Mouse (Mus musculus): Measurements from ENCODE around the gene Zc3h14. TPM values are rescaled to one million over a fixed set of nuclear protein-coding genes. Genes with fewer than 3 reads are reported as not detected.

The Zc3h14 gene
- 96.3 and 105 TPM in 2 replicates for polyA plus RNA-seq (2015; fragmentation: Nextera tagmentation; extraction: Ambion mirVana)

DNA sequence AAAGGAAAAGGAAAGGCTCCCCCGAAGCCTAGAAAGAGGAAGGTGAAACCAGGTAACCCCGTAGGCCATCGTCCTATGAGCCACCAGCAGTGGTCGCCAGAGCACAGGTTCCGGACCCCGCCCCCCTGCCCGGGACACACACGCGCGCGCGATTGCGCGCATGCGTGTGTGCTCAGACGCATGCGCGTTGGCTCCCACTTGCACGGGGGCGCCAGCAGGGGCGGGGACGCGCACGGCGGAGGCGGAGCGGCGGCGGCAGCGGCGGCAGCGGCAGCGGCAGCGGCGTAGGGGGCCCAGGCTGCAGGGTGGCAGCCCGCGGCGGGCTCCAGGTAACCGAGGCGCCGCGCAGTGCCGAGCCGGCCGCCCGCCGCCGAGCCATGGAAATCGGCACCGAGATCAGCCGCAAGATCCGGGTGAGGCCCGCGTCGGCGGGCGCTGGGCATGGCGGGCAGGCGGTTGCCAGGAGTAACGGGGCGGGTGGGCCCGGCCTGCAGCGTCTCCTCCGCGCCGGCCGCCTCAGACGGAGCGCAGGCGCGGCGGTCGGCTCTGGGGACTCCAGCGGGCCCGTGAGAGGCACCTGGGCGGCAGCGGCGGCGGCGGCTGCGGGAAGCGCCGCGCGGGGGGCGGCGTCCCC, at the start of gene Zc3h14:
TSS of gene Zc3h14 (plus strand) at position 219 of the 634 bp plus-strand sequence.
- H3K36me3 ChIP-seq = no peaks in the 10 kb centered on the region
- WGBS = under 1% methylated on average over 83 of the region's 87 CpGs
- ATAC-seq (ENCODE audit: low FRiP score) = peak; percentile 90

DNA sequence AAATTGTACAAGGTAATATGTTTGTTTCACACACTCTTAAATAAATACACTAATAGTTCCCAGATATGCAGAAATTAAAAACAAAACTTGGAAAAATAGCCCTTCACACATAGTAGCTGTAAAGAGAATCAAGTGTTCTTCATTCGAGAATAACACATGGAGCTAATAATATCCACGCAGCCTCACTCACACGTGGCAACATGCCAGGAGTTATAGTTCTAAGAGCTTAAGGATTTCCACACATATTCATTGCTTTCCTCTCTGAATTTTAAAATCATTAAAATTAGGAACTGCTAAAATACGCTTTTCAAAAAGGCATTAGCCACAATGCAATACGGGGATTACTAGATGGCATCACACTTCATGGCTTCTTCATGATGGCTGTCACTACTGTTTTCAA, 49.6 kb upstream of the Zc3h14 start:
- Histone ChIP-seq H3K27ac (replicated peaks) (no peak overlapping the region), H3K9me3 (replicated peaks) (no peaks in the 10 kb centered on the region), H3K36me3 (no peaks in the 10 kb centered on the region), H3K4me2 (no peak overlapping the region), H3K4me1 (no peaks in the 10 kb centered on the region), H3K9ac (replicated peaks) (no peak overlapping the region), H3K4me3 (replicated peaks) (no peak overlapping the region), H3K27me3 (replicated peaks) (no peaks in the 10 kb centered on the region)
- WGBS = 81% methylated on average over 5 of the region's 5 CpGs
- no peak for ATAC-seq (ENCODE audit: low FRiP score)

More for the DNA sequence above, at the start of gene Zc3h14:
- H3K9me3 ChIP-seq (replicated peaks) = no peaks in the 10 kb centered on the region
- H3K4me2 ChIP-seq = peak within 1 kb of the TSS; percentile 64
- H3K4me1 ChIP-seq = peaks cover 32% of the 10 kb centered on the region
- peak within 1 kb of the TSS; percentile 95 for H3K27ac ChIP-seq (replicated peaks)
- peak within 1 kb of the TSS; percentile 94 for H3K4me3 ChIP-seq (replicated peaks)
- H3K27me3 ChIP-seq (replicated peaks) = no peaks in the 10 kb centered on the region
- H3K9ac ChIP-seq (replicated peaks) = peak within 1 kb of the TSS; percentile 91

DNA sequence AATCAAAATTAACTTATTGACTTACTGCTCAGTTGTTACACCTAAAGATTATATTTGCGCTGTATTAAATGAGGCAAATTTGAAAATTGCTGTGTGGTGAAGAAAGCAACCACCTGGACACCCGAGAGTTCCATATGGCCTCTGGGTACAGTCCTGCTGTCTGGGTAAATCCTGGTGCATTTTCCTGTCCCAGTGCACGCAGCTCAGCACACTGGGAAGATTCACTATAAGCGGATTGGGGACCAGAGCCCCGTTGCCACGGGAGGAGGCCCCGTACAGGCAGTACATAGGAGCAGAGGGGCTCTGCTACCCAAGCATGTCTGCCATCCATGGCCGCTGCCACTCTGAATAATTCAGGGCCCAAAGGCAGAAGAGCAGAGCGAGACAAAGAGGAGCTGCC, 45.2 kb upstream of the Zc3h14 start:
- Histone ChIP-seq H3K4me2 (no peak overlapping the region), H3K9ac (replicated peaks) (no peak overlapping the region), H3K36me3 (no peaks in the 10 kb centered on the region), H3K27me3 (replicated peaks) (no peaks in the 10 kb centered on the region), H3K27ac (replicated peaks) (no peak overlapping the region), H3K9me3 (replicated peaks) (no peaks in the 10 kb centered on the region), H3K4me3 (replicated peaks) (no peak overlapping the region), H3K4me1 (no peaks in the 10 kb centered on the region)
- no peak for ATAC-seq (ENCODE audit: low FRiP score)
- WGBS = 77% methylated on average over 9 of the region's 9 CpGs

DNA sequence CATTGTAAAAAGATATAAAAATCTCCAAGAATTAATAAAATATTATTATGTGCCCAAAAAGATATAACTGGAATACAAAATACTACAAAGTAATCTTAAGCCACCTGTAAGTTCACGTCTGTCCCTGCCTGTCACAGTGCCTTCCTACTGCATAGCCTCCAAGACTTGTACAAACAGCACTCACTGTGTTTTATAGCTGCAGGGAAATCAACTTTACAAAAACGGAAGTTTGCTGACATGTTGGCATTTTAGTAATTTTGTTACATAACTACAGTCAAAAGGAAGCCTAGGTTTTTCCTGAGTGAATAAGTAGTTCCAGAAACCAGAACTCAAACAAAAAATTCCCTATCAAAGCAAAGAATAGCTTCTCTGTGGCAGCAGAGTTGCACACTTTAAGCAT, 43.2 kb upstream of the Zc3h14 start:
- no peak for ATAC-seq (ENCODE audit: low FRiP score)
- WGBS = 74% methylated on average over 2 of the region's 2 CpGs
- Histone ChIP-seq H3K9me3 (replicated peaks) (no peaks in the 10 kb centered on the region), H3K27ac (replicated peaks) (no peak overlapping the region), H3K4me1 (no peaks in the 10 kb centered on the region), H3K4me2 (no peak overlapping the region), H3K27me3 (replicated peaks) (no peaks in the 10 kb centered on the region), H3K4me3 (replicated peaks) (no peak overlapping the region), H3K36me3 (no peaks in the 10 kb centered on the region), H3K9ac (replicated peaks) (no peak overlapping the region)

DNA sequence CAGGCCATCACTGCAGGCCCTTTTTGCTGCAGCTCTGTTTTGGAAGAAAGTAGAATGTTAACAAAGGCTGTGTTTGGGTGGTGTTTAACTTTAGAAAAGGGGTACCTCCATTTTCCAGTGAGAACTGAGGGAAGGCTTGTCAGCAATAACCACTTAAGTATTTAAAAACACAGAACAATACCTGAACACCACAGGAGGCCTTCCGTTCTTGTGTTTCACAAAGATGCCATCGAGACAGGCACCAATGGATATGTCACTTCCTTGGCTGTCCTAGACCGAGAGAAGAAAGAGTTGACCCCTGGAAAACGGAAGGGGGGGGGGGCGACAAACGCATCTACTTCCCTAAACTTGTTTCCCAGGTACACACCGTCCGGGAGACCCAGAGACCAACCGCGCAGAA, 42.8 kb upstream of the Zc3h14 start:
- no peak overlapping the region for H3K4me2 ChIP-seq
- no peaks in the 10 kb centered on the region for H3K4me1 ChIP-seq
- H3K27me3 ChIP-seq (replicated peaks) = no peaks in the 10 kb centered on the region
- no peaks in the 10 kb centered on the region for H3K36me3 ChIP-seq
- H3K4me3 ChIP-seq (replicated peaks) = no peak overlapping the region
- H3K9me3 ChIP-seq (replicated peaks) = no peaks in the 10 kb centered on the region
- ATAC-seq (ENCODE audit: low FRiP score) = no peak
- no peak overlapping the region for H3K9ac ChIP-seq (replicated peaks)
- H3K27ac ChIP-seq (replicated peaks) = no peak overlapping the region
- 78% methylated on average over 10 of the region's 10 CpGs for WGBS

DNA sequence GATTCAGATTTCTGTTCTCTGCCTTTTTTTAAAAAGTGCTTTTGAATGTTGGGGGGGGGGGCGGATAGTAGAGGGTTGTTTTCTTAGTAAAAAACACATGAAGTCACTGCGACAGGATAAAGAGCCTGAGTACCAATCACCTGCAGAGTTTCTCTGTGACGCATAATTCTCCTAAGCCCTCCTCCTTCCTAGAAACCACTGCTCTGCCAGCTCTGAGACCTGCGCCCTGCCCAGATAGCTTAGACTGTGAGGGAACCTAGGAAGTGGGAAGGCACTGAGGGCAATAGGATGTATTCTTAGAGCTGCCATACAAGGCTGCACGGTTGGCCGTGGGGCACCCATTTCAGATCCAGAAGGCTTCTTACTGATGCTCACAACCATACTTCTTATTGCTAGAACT, 33.9 kb upstream of the Zc3h14 start:
- Histone ChIP-seq H3K9ac (replicated peaks) (no peak overlapping the region), H3K27ac (replicated peaks) (no peak overlapping the region), H3K27me3 (replicated peaks) (no peaks in the 10 kb centered on the region), H3K4me1 (no peaks in the 10 kb centered on the region), H3K4me3 (replicated peaks) (no peak overlapping the region), H3K4me2 (no peak overlapping the region), H3K9me3 (replicated peaks) (no peaks in the 10 kb centered on the region), H3K36me3 (no peaks in the 10 kb centered on the region)
- no peak for ATAC-seq (ENCODE audit: low FRiP score)
- WGBS = 75% methylated on average over 6 of the region's 6 CpGs

DNA sequence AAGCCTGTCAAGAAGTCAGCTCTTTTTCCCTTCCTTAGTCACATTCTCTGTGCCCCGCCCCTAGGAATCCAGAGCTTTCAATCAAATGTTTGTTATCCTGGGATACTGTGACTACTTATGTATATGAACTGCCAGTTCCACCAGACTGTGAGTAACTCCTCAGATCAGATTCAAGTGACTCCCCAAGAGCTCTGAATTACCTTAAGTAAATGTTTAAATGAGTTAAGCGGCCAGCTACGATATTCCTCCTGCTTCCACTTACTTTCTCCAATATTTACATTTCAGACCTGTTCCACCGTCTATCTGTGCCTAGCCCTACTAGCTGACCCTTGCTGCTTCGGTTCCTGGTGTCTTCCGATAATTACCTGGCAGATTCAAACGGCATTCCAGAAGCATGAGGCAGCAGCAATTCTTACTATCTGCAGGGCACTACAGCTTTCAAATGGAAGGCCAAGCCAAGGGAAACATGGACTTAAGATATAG, 33.1 kb upstream of the Zc3h14 start:
- no peaks in the 10 kb centered on the region for H3K36me3 ChIP-seq
- no peak overlapping the region for H3K9ac ChIP-seq (replicated peaks)
- no peak overlapping the region for H3K27ac ChIP-seq (replicated peaks)
- H3K27me3 ChIP-seq (replicated peaks) = no peaks in the 10 kb centered on the region
- H3K4me1 ChIP-seq = no peaks in the 10 kb centered on the region
- whole genome bisulfite sequencing = 78% methylated on average over 7 of the region's 7 CpGs
- no peak for ATAC-seq (ENCODE audit: low FRiP score)
- no peak overlapping the region for H3K4me3 ChIP-seq (replicated peaks)
- H3K9me3 ChIP-seq (replicated peaks) = no peaks in the 10 kb centered on the region
- H3K4me2 ChIP-seq = no peak overlapping the region

DNA sequence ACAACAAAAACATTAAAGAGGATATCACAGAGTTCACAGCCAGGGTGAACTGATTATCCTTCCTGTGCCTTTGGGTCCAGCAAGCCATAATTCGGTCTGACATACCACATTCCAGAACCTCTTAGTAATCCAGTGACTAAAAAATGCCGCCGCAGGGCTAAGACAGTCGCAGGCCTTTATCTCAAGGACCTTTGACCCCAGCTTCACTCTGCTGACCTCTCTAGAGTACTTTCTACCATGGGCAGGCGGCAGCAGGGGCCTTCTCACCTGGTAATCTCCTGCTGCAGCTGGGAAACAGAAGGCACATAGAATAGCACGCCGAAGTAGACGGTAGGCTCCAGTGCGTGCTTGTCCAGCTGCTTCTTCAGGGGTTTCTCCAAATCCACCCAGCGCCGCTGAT, 32.0 kb upstream of the Zc3h14 start:
- no peak overlapping the region for H3K4me2 ChIP-seq
- H3K27ac ChIP-seq (replicated peaks) = no peak overlapping the region
- no peaks in the 10 kb centered on the region for H3K36me3 ChIP-seq
- no peak overlapping the region for H3K4me3 ChIP-seq (replicated peaks)
- no peaks in the 10 kb centered on the region for H3K9me3 ChIP-seq (replicated peaks)
- H3K9ac ChIP-seq (replicated peaks) = no peak overlapping the region
- ATAC-seq (ENCODE audit: low FRiP score) = no peak
- H3K27me3 ChIP-seq (replicated peaks) = no peaks in the 10 kb centered on the region
- no peaks in the 10 kb centered on the region for H3K4me1 ChIP-seq
- 59% methylated on average over 11 of the region's 11 CpGs for WGBS

DNA sequence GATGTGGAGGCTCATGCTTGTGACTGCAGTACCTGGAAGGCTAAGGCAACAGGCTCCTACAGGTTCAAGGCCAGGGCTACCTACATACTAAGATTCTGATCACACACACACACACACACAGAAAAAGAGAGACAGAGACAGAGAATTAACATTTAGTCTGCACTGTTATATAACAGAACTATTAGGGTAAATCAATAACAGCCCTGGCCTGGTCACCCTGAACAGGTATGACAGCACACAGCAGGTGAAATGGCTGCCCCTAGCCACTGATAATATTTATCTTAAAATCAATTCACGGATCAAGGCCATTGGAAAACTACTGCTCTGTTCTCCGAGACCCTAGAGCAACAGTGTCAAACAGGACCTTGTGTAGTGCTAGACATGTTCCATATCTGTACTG, 30.6 kb upstream of the Zc3h14 start:
- Histone ChIP-seq H3K9ac (replicated peaks) (no peak overlapping the region), H3K36me3 (no peaks in the 10 kb centered on the region), H3K4me2 (no peak overlapping the region), H3K27ac (replicated peaks) (no peak overlapping the region), H3K4me1 (peaks cover 6% of the 10 kb centered on the region; the same call in 1 of the 2 replicates), H3K9me3 (replicated peaks) (no peaks in the 10 kb centered on the region), H3K27me3 (replicated peaks) (no peaks in the 10 kb centered on the region), H3K4me3 (replicated peaks) (no peak overlapping the region)
- no peak for ATAC-seq (ENCODE audit: low FRiP score)
- WGBS = 89% methylated on average over 2 of the region's 2 CpGs

DNA sequence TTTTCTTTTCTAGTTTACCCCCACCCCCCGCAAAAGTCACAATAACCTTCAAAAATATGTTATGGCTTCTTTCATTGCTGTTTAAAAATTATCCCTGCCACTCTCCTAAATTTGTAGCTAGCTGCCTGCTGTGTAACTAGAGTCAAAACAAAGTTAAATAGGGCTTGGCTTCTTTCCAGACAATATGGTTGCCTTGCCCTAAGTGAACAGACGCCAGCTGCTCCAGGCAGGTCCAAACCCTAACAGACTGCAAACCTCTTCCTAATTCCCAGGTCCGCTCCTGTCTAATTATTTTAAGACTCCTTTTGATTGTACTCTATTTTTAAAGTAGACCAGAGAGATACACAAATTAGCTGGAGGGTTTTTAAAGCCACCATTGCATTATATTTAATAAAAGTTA, 26.1 kb upstream of the Zc3h14 start:
- Histone ChIP-seq H3K36me3 (no peaks in the 10 kb centered on the region), H3K9me3 (replicated peaks) (no peaks in the 10 kb centered on the region), H3K4me1 (peaks cover 6% of the 10 kb centered on the region; the same call in 1 of the 2 replicates), H3K9ac (replicated peaks) (no peak overlapping the region), H3K4me3 (replicated peaks) (no peak overlapping the region), H3K27me3 (replicated peaks) (no peaks in the 10 kb centered on the region), H3K27ac (replicated peaks) (peak overlapping the region; percentile 45; the same call in 1 of the 2 replicates), H3K4me2 (no peak overlapping the region)
- 38% methylated on average over 3 of the region's 3 CpGs for WGBS
- peak; percentile 45; the same call in 1 of the 2 replicates for ATAC-seq (ENCODE audit: low FRiP score)

DNA sequence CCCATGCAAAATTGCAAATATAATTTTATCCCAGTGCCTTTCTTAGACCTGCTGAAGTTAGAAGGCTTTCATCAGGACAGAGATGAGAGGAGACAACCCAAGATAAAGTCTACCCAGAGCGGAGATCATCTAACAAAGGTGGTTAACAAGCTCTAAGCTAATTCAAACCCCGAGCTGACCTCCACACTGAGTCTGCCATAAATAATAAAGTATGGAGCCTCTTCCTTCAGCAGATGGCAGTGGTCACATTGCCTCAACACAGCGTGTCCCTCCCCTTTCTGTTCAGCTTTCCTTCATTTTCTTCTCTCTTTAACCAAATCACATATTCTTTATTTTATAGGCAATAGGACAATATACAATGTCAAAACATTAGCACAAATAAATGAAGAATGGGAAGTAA, 25.7 kb upstream of the Zc3h14 start:
- no peaks in the 10 kb centered on the region for H3K36me3 ChIP-seq
- no peak overlapping the region for H3K4me2 ChIP-seq
- H3K4me1 ChIP-seq = peaks cover 6% of the 10 kb centered on the region; the same call in 1 of the 2 replicates
- 44% methylated on average over 3 of the region's 3 CpGs for WGBS
- no peak overlapping the region for H3K9ac ChIP-seq (replicated peaks)
- H3K27me3 ChIP-seq (replicated peaks) = no peaks in the 10 kb centered on the region
- H3K27ac ChIP-seq (replicated peaks) = peak overlapping the region; percentile 45; the same call in 1 of the 2 replicates
- no peak overlapping the region for H3K4me3 ChIP-seq (replicated peaks)
- H3K9me3 ChIP-seq (replicated peaks) = no peaks in the 10 kb centered on the region
- ATAC-seq (ENCODE audit: low FRiP score) = no peak

DNA sequence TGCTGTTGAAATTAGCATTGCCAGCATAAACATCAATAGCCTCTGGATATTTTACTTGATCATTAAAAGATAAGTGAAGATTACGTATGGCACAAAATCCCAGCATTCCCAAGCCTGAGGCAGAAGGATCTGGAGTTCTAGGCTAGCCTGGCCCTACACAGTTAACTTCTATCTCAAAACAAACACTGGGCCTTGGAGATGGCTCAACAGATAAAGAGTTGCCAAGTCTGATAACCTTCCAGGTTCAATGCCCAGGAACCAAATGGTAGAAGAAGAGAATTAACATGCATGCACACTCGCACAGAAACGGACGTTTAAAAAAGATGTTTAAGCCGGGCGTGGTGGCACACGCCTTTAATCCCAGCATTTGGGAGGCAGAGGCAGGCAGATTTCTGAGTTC, 22.5 kb upstream of the Zc3h14 start:
- Histone ChIP-seq H3K36me3 (no peaks in the 10 kb centered on the region), H3K4me1 (peaks cover 6% of the 10 kb centered on the region; the same call in 1 of the 2 replicates), H3K4me2 (no peak overlapping the region), H3K9ac (replicated peaks) (no peak overlapping the region), H3K27me3 (replicated peaks) (no peaks in the 10 kb centered on the region), H3K4me3 (replicated peaks) (no peak overlapping the region), H3K27ac (replicated peaks) (no peak overlapping the region), H3K9me3 (replicated peaks) (no peaks in the 10 kb centered on the region)
- no peak for ATAC-seq (ENCODE audit: low FRiP score)
- 96% methylated on average over 7 of the region's 7 CpGs for WGBS

Data from neural tube, embryonic 15.5 days (tissue).